Comparison of ENCODE assay signal across 35 mouse cellular contexts in genomic region chr11:70610752-70611151, GRCm38 (mm10). TPM values are rescaled to one million over a fixed set of nuclear protein-coding genes. Genes with fewer than 3 reads are reported as not detected.
DNase-seq lines count a peak whose midpoint lies in the region; ATAC-seq and TF ChIP-seq lines count a peak whose summit lies in the region.
"Had no signal": no experiment of that assay in that cellular context is flagged by ENCODE, and none has a peak within 500 bp of the region (broad histone marks: within the 10 kb centered on the region; RNA-seq: fewer than 3 reads in every experiment).

No protein-coding gene starts in this region.

- no peak for DNase-seq in cerebellum, adult 2 months
- DNase-seq in kidney, postnatal 0 days (ENCODE audit: low spot score): no peak
- no peak for DNase-seq in kidney, adult 9 months
- DNase-seq in midbrain, postnatal 0 days (ENCODE audit: low spot score): no peak
- DNase-seq: adrenal gland, postnatal 36 days; cerebellum, adult 9-11 months; gastrocnemius, postnatal 25 days; heart, postnatal 4 days; kidney, adult 8-10 months; kidney, postnatal 14 days; left cerebral cortex, postnatal 4 days; liver, postnatal 0 days; lung, postnatal 14 days; right cerebral cortex, postnatal 4 days had no signal

- H3K4me3 ChIP-seq in cerebellum, adult 2 months (replicated peaks; ENCODE audit: insufficient read depth, low read depth, low read length): no peak overlapping the region
- H3K4me3 ChIP-seq in kidney, postnatal 0 days (replicated peaks; ENCODE audit: low read depth, low read length): no peak overlapping the region
- no peak overlapping the region for H3K4me3 ChIP-seq in midbrain, postnatal 0 days (ENCODE audit: low read depth, low read length)
- H3K4me3 ChIP-seq in midbrain, embryonic 15.5 days: no peak overlapping the region
- H3K4me3 ChIP-seq: embryonic facial prominence, embryonic 13.5 days; forebrain, embryonic 10.5 days; hindbrain, embryonic 13.5 days; liver, embryonic 12.5 days; midbrain, embryonic 10.5 days; myocyte; neural tube, embryonic 12.5 days had no signal

- H3K27me3 ChIP-seq in cerebellum, adult 2 months (ENCODE audit: control insufficient read depth, insufficient read depth, low read length): no peaks in the 10 kb centered on the region
- H3K27me3 ChIP-seq in kidney, postnatal 0 days (ENCODE audit: insufficient read depth, low read length): no peaks in the 10 kb centered on the region
- H3K27me3 ChIP-seq in midbrain, postnatal 0 days (ENCODE audit: insufficient read depth, low read length): no peaks in the 10 kb centered on the region
- H3K27me3 ChIP-seq in midbrain, embryonic 15.5 days (replicated peaks): 0 out of 2 replicates have a peak, but pooled peaks cover 3% of the 10 kb centered on the region
- H3K27me3 ChIP-seq: embryonic facial prominence, embryonic 13.5 days had no signal

- WGBS in cerebellum, adult 2 months: 77% methylated on average over 4 of the region's 4 CpGs
- 87% methylated on average over 4 of the region's 4 CpGs for WGBS in kidney, postnatal 0 days
- 83% methylated on average over 4 of the region's 4 CpGs for WGBS in midbrain, postnatal 0 days
- WGBS in midbrain, embryonic 15.5 days: 86% methylated on average over 4 of the region's 4 CpGs

- ATAC-seq in cerebellum, adult (ENCODE audit: insufficient number of reproducible peaks, low FRiP score, low TSS enrichment): no peak
- ATAC-seq in kidney, postnatal 0 days (replicated peaks; ENCODE audit: low FRiP score, low read depth): no peak
- ATAC-seq in midbrain, postnatal 0 days (ENCODE audit: low FRiP score): no peak
- ATAC-seq in midbrain, embryonic 15.5 days (replicated peaks): no peak
- ATAC-seq in frontal cortex, adult (ENCODE audit: low TSS enrichment): no peak
- no peak for ATAC-seq in inflammation-experienced regulatory T-cells, adult 6 months
- ATAC-seq: liver, embryonic 12.5 days; liver, postnatal 0 days; midbrain, embryonic 16.5 days had no signal

- no peak overlapping the region for H3K9ac ChIP-seq in kidney, postnatal 0 days (ENCODE audit: low read depth, low read length)
- no peak overlapping the region for H3K9ac ChIP-seq in midbrain, postnatal 0 days (replicated peaks; ENCODE audit: low read length, poor library complexity, severe bottlenecking)
- H3K9ac ChIP-seq in midbrain, embryonic 15.5 days: no peak overlapping the region
- H3K9ac ChIP-seq: embryonic facial prominence, embryonic 13.5 days; hindbrain, embryonic 13.5 days; liver, embryonic 12.5 days; liver, postnatal 0 days; neural tube, embryonic 12.5 days had no signal

- peaks cover 3% of the 10 kb centered on the region; the same call in 1 of the 2 replicates for H3K4me1 ChIP-seq in cerebellum, adult 2 months (ENCODE audit: control insufficient read depth, insufficient read depth, low read length)
- peaks cover 12% of the 10 kb centered on the region; the same call in 1 of the 2 replicates for H3K4me1 ChIP-seq in kidney, postnatal 0 days (replicated peaks; ENCODE audit: insufficient read depth, low read length)
- no peaks in the 10 kb centered on the region for H3K4me1 ChIP-seq in midbrain, postnatal 0 days (ENCODE audit: insufficient read depth, low read length)
- H3K4me1 ChIP-seq in midbrain, embryonic 15.5 days: peaks cover 11% of the 10 kb centered on the region

- peak; percentile 9; the same call in 1 of the 2 replicates for TF ChIP-seq CTCF in cerebellum, adult 2 months (IDR thresholded peaks at IDR 0.05; ENCODE audit: borderline replicate concordance, insufficient read depth, low read depth, low read length)
- peak; percentile 53 for TF ChIP-seq CTCF in kidney, postnatal 0 days (IDR thresholded peaks at IDR 0.05; ENCODE audit: low read depth)
- TF ChIP-seq CTCF in midbrain, postnatal 0 days (IDR thresholded peaks at IDR 0.05): peak; percentile 57

- no peaks in the 10 kb centered on the region for H3K9me3 ChIP-seq in kidney, postnatal 0 days (replicated peaks; ENCODE audit: low read length)
- no peaks in the 10 kb centered on the region for H3K9me3 ChIP-seq in midbrain, postnatal 0 days (ENCODE audit: low read length)
- no peaks in the 10 kb centered on the region for H3K9me3 ChIP-seq in midbrain, embryonic 15.5 days
- H3K9me3 ChIP-seq: embryonic facial prominence, embryonic 13.5 days; forebrain, embryonic 10.5 days; hindbrain, embryonic 13.5 days; liver, embryonic 12.5 days; midbrain, embryonic 10.5 days; neural tube, embryonic 12.5 days had no signal

- no peak overlapping the region for H3K4me2 ChIP-seq in kidney, postnatal 0 days (ENCODE audit: low read length)
- no peak overlapping the region for H3K4me2 ChIP-seq in midbrain, postnatal 0 days (ENCODE audit: low read depth, low read length, poor library complexity, severe bottlenecking)
- H3K4me2 ChIP-seq in midbrain, embryonic 15.5 days: no peak overlapping the region
- H3K4me2 ChIP-seq: embryonic facial prominence, embryonic 13.5 days; heart, embryonic 11.5 days; hindbrain, embryonic 13.5 days; liver, embryonic 12.5 days; neural tube, embryonic 12.5 days had no signal

- peaks cover 67% of the 10 kb centered on the region for H3K36me3 ChIP-seq in kidney, postnatal 0 days (ENCODE audit: insufficient read depth, low read length)
- H3K36me3 ChIP-seq in midbrain, postnatal 0 days (ENCODE audit: insufficient read depth, low read length): peaks cover 69% of the 10 kb centered on the region
- peaks cover 51% of the 10 kb centered on the region for H3K36me3 ChIP-seq in midbrain, embryonic 15.5 days (replicated peaks)

- H3K27ac ChIP-seq in cerebellum, adult 2 months (ENCODE audit: insufficient read depth, low read length): no peak overlapping the region
- no peak overlapping the region for H3K27ac ChIP-seq in kidney, postnatal 0 days
- H3K27ac ChIP-seq in midbrain, postnatal 0 days (ENCODE audit: low read depth, low read length): no peak overlapping the region
- no peak overlapping the region for H3K27ac ChIP-seq in midbrain, embryonic 15.5 days
- H3K27ac ChIP-seq: embryonic facial prominence, embryonic 13.5 days; forebrain, embryonic 10.5 days; hindbrain, embryonic 13.5 days; liver, embryonic 12.5 days; midbrain, embryonic 10.5 days; neural tube, embryonic 12.5 days had no signal

- TF ChIP-seq POLR2A in cerebellum, adult 2 months (IDR thresholded peaks at IDR 0.05; ENCODE audit: borderline replicate concordance, insufficient read depth, low read length): no peak

RNA-seq across cellular contexts. Expression of gene 4930544D05Rik, which starts 4.9 kb away (rescaled TPM):
- polyA plus RNA-seq in cerebellum, adult 2 months (2012; rRNA removed): not detected in 2 replicates
- not detected in 2 replicates for polyA plus RNA-seq in kidney, postnatal 0 days (2015; fragmentation: Nextera tagmentation; extraction: Ambion mirVana)
- not detected in 2 replicates for total RNA-seq in midbrain, postnatal 0 days (2014; rRNA removed)
- not detected in 2 replicates for polyA plus RNA-seq in midbrain, postnatal 0 days (2015; fragmentation: Nextera tagmentation; extraction: Ambion mirVana)
- not detected in 2 replicates for polyA plus RNA-seq in midbrain, embryonic 15.5 days (2015; fragmentation: Nextera tagmentation; extraction: Ambion mirVana)
- not detected for polyA plus RNA-seq in inflammation-experienced regulatory T-cells, adult 6 months (2017; shearing (Covaris generic))
- total RNA-seq: adrenal gland, adult 18-20 months; adrenal gland, postnatal 36 days; gastrocnemius, postnatal 25 days; heart, postnatal 4 days; left cerebral cortex, postnatal 4 days; megakaryocyte progenitor cell, adult 5-6 weeks had no signal
- polyA plus RNA-seq: embryonic facial prominence, embryonic 13.5 days; forebrain, embryonic 10.5 days; heart, embryonic 11.5 days; heart, embryonic 16.5 days; hindbrain, embryonic 13.5 days; intestine, embryonic 14.5 days; limb, embryonic 14.5 days; liver, embryonic 12.5 days; liver, postnatal 0 days; midbrain, embryonic 10.5 days; midbrain, embryonic 16.5 days; neural tube, embryonic 12.5 days; stomach, embryonic 14.5 days had no signal

RNA-seq across cellular contexts. Expression of gene Chrne, which starts 8.3 kb away (rescaled TPM):
- polyA plus RNA-seq in cerebellum, adult 2 months (2012; rRNA removed): 0.10 and 0.25 TPM in 2 replicates
- polyA plus RNA-seq in kidney, postnatal 0 days (2015; fragmentation: Nextera tagmentation; extraction: Ambion mirVana): 0.25 and 0.29 TPM in 2 replicates
- total RNA-seq in midbrain, postnatal 0 days (2014; rRNA removed): not detected in 2 replicates
- 0.78 and 1.1 TPM in 2 replicates for polyA plus RNA-seq in midbrain, postnatal 0 days (2015; fragmentation: Nextera tagmentation; extraction: Ambion mirVana)
- not detected in 2 replicates for polyA plus RNA-seq in midbrain, embryonic 15.5 days (2015; fragmentation: Nextera tagmentation; extraction: Ambion mirVana)
- polyA plus RNA-seq in inflammation-experienced regulatory T-cells, adult 6 months (2017; shearing (Covaris generic)): 1 to 10 TPM in 1 of 3 experiments, under 1 TPM in 2; 0.51 to 3.0 (median 0.78) TPM
- total RNA-seq: adrenal gland, postnatal 36 days; heart, postnatal 4 days; left cerebral cortex, adult 8-10 months; left cerebral cortex, postnatal 4 days had no signal
- polyA plus RNA-seq: embryonic facial prominence, embryonic 13.5 days; forebrain, embryonic 10.5 days; heart, embryonic 11.5 days; heart, embryonic 16.5 days; hindbrain, embryonic 13.5 days; liver, embryonic 12.5 days; midbrain, embryonic 10.5 days; midbrain, embryonic 16.5 days; neural tube, embryonic 12.5 days; stomach, embryonic 14.5 days had no signal

RNA-seq across cellular contexts. Expression of gene Gp1ba, which starts 28.2 kb away (rescaled TPM):
- not detected in 2 replicates for polyA plus RNA-seq in cerebellum, adult 2 months (2012; rRNA removed)
- polyA plus RNA-seq in kidney, postnatal 0 days (2015; fragmentation: Nextera tagmentation; extraction: Ambion mirVana): 0.16 and 0.19 TPM in 2 replicates
- not detected in 2 replicates for total RNA-seq in midbrain, postnatal 0 days (2014; rRNA removed)
- 0.16 and 0.29 TPM in 2 replicates for polyA plus RNA-seq in midbrain, postnatal 0 days (2015; fragmentation: Nextera tagmentation; extraction: Ambion mirVana)
- polyA plus RNA-seq in midbrain, embryonic 15.5 days (2015; fragmentation: Nextera tagmentation; extraction: Ambion mirVana): 0.11 and 0.14 TPM in 2 replicates
- polyA plus RNA-seq in inflammation-experienced regulatory T-cells, adult 6 months (2017; shearing (Covaris generic)): under 1 TPM; 0.17 to 0.69 (median 0.21) TPM
- total RNA-seq: gastrocnemius, postnatal 25 days; layer of hippocampus, postnatal 14 days; left cerebral cortex, adult 8-10 months had no signal

RNA-seq across cellular contexts. Expression of gene Rnf167, which starts 36.3 kb away (rescaled TPM):
- polyA plus RNA-seq in cerebellum, adult 2 months (2012; rRNA removed): 143 and 152 TPM in 2 replicates
- polyA plus RNA-seq in kidney, postnatal 0 days (2015; fragmentation: Nextera tagmentation; extraction: Ambion mirVana): 109 and 113 TPM in 2 replicates
- total RNA-seq in midbrain, postnatal 0 days (2014; rRNA removed): 69.1 and 74.4 TPM in 2 replicates
- 95.8 and 97.2 TPM in 2 replicates for polyA plus RNA-seq in midbrain, postnatal 0 days (2015; fragmentation: Nextera tagmentation; extraction: Ambion mirVana)
- polyA plus RNA-seq in midbrain, embryonic 15.5 days (2015; fragmentation: Nextera tagmentation; extraction: Ambion mirVana): 114 and 122 TPM in 2 replicates
- polyA plus RNA-seq in inflammation-experienced regulatory T-cells, adult 6 months (2017; shearing (Covaris generic)): 100 to 1,000 TPM; 276 to 454 (median 423) TPM

RNA-seq across cellular contexts. Expression of gene Slc25a11, which starts 36.5 kb away (rescaled TPM):
- polyA plus RNA-seq in cerebellum, adult 2 months (2012; rRNA removed): 184 and 191 TPM in 2 replicates
- 227 and 239 TPM in 2 replicates for polyA plus RNA-seq in kidney, postnatal 0 days (2015; fragmentation: Nextera tagmentation; extraction: Ambion mirVana)
- total RNA-seq in midbrain, postnatal 0 days (2014; rRNA removed): 140 and 159 TPM in 2 replicates
- polyA plus RNA-seq in midbrain, postnatal 0 days (2015; fragmentation: Nextera tagmentation; extraction: Ambion mirVana): 160 and 176 TPM in 2 replicates
- 180 and 181 TPM in 2 replicates for polyA plus RNA-seq in midbrain, embryonic 15.5 days (2015; fragmentation: Nextera tagmentation; extraction: Ambion mirVana)
- polyA plus RNA-seq in inflammation-experienced regulatory T-cells, adult 6 months (2017; shearing (Covaris generic)): 100 to 1,000 TPM in 2 of 3 experiments, 10 to 100 TPM in 1; 85.3 to 111 (median 111) TPM
